Mouse (Mus musculus): Measurements from ENCODE around the gene Gm17660. TPM values are rescaled to one million over a fixed set of nuclear protein-coding genes. Genes with fewer than 3 reads are reported as not detected.

Gm17660 gene
- total and polyA plus RNA-seq, 2 experiments from 2014 or later, result 1.1 TPM; not detected in 1

- H3K4me2 ChIP-seq (ENCODE audit: low read depth, low read length, poor library complexity, severe bottlenecking), result no peak overlapping the region
- peak; percentile 49 for DNase-seq (ENCODE audit: low spot score)
- H3K36me3 ChIP-seq (ENCODE audit: insufficient read depth, low read length), result no peaks in the 10 kb centered on the region
- no peak for ATAC-seq (ENCODE audit: low FRiP score)
- no peak overlapping the region for H3K4me3 ChIP-seq (ENCODE audit: low read depth, low read length)
- no peaks in the 10 kb centered on the region; the same call in 1 of the 2 replicates for H3K4me1 ChIP-seq (ENCODE audit: insufficient read depth, low read length)
- H3K27ac ChIP-seq (ENCODE audit: low read depth, low read length), result no peak overlapping the region
- H3K9ac ChIP-seq (replicated peaks; ENCODE audit: low read length, poor library complexity, severe bottlenecking), result no peak overlapping the region
- H3K9me3 ChIP-seq (ENCODE audit: low read length), result no peaks in the 10 kb centered on the region
- 28% methylated on average over 12 of the region's 12 CpGs for WGBS
- no peaks in the 10 kb centered on the region for H3K27me3 ChIP-seq (ENCODE audit: insufficient read depth, low read length)
- peak; percentile 85 for TF ChIP-seq CTCF (IDR thresholded peaks at IDR 0.05)
Observed at GRCm38 (mm10) chr5:104074388-104074787, 3.0 kb downstream of the Gm17660 start.

GRCm38 (mm10) chr5:104073602-104074001 is 3.8 kb downstream of the Gm17660 start:
- Histone ChIP-seq H3K4me3 (ENCODE audit: low read depth, low read length) (no peak overlapping the region), H3K27ac (ENCODE audit: low read depth, low read length) (no peak overlapping the region), H3K36me3 (ENCODE audit: insufficient read depth, low read length) (no peaks in the 10 kb centered on the region), H3K9me3 (ENCODE audit: low read length) (no peaks in the 10 kb centered on the region), H3K27me3 (ENCODE audit: insufficient read depth, low read length) (no peaks in the 10 kb centered on the region), H3K4me2 (ENCODE audit: low read depth, low read length, poor library complexity, severe bottlenecking) (no peak overlapping the region), H3K9ac (replicated peaks; ENCODE audit: low read length, poor library complexity, severe bottlenecking) (no peak overlapping the region), H3K4me1 (ENCODE audit: insufficient read depth, low read length) (no peaks in the 10 kb centered on the region; the same call in 1 of the 2 replicates)
- ATAC-seq (ENCODE audit: low FRiP score) (peak; percentile 88), DNase-seq (ENCODE audit: low spot score) (no peak)
- no peak for TF ChIP-seq CTCF (IDR thresholded peaks at IDR 0.05)
- 82% methylated on average over 5 of the region's 5 CpGs for WGBS

- peak; percentile 77 for DNase-seq (ENCODE audit: low spot score)
- Histone ChIP-seq H3K27me3 (ENCODE audit: insufficient read depth, low read length) (no peaks in the 10 kb centered on the region), H3K4me1 (ENCODE audit: insufficient read depth, low read length) (no peaks in the 10 kb centered on the region; the same call in 1 of the 2 replicates), H3K9me3 (ENCODE audit: low read length) (no peaks in the 10 kb centered on the region), H3K4me2 (ENCODE audit: low read depth, low read length, poor library complexity, severe bottlenecking) (no peak overlapping the region), H3K9ac (replicated peaks; ENCODE audit: low read length, poor library complexity, severe bottlenecking) (no peak overlapping the region), H3K36me3 (ENCODE audit: insufficient read depth, low read length) (no peaks in the 10 kb centered on the region), H3K27ac (ENCODE audit: low read depth, low read length) (peak overlapping the region; percentile 63; the same call in 1 of the 2 replicates), H3K4me3 (ENCODE audit: low read depth, low read length) (no peak overlapping the region)
- TF ChIP-seq CTCF (IDR thresholded peaks at IDR 0.05), result no peak
- WGBS, result 8% methylated on average over 6 of the region's 8 CpGs
- peak; percentile 92 for ATAC-seq (ENCODE audit: low FRiP score)
Observed at GRCm38 (mm10) chr5:104072272-104072886, 5.0 kb downstream of the Gm17660 start.

- Histone ChIP-seq H3K4me1 (ENCODE audit: insufficient read depth, low read length) (no peaks in the 10 kb centered on the region; the same call in 1 of the 2 replicates), H3K9ac (replicated peaks; ENCODE audit: low read length, poor library complexity, severe bottlenecking) (no peak overlapping the region), H3K27me3 (ENCODE audit: insufficient read depth, low read length) (no peaks in the 10 kb centered on the region), H3K4me2 (ENCODE audit: low read depth, low read length, poor library complexity, severe bottlenecking) (no peak overlapping the region), H3K27ac (ENCODE audit: low read depth, low read length) (no peak overlapping the region), H3K36me3 (ENCODE audit: insufficient read depth, low read length) (no peaks in the 10 kb centered on the region), H3K4me3 (ENCODE audit: low read depth, low read length) (no peak overlapping the region), H3K9me3 (ENCODE audit: low read length) (no peaks in the 10 kb centered on the region)
- no peak for DNase-seq (ENCODE audit: low spot score)
- no peak for ATAC-seq (ENCODE audit: low FRiP score)
- TF ChIP-seq CTCF (IDR thresholded peaks at IDR 0.05), result no peak
- 53% methylated on average over 4 of the region's 4 CpGs for WGBS
Observed at GRCm38 (mm10) chr5:104071048-104071447, 6.4 kb downstream of the Gm17660 start.

- Histone ChIP-seq H3K9me3 (ENCODE audit: low read length) (no peaks in the 10 kb centered on the region), H3K4me2 (ENCODE audit: low read depth, low read length, poor library complexity, severe bottlenecking) (no peak overlapping the region), H3K36me3 (ENCODE audit: insufficient read depth, low read length) (0 out of 2 replicates have a peak, but pooled peaks cover 3% of the 10 kb centered on the region), H3K4me1 (ENCODE audit: insufficient read depth, low read length) (no peaks in the 10 kb centered on the region; the same call in 1 of the 2 replicates), H3K27ac (ENCODE audit: low read depth, low read length) (no peak overlapping the region), H3K9ac (replicated peaks; ENCODE audit: low read length, poor library complexity, severe bottlenecking) (no peak overlapping the region), H3K4me3 (ENCODE audit: low read depth, low read length) (no peak overlapping the region), H3K27me3 (ENCODE audit: insufficient read depth, low read length) (no peaks in the 10 kb centered on the region)
- no peak for ATAC-seq (ENCODE audit: low FRiP score)
- DNase-seq (ENCODE audit: low spot score), result peak; percentile 37
- peak; percentile 76 for TF ChIP-seq CTCF (IDR thresholded peaks at IDR 0.05)
- 91% methylated on average over 7 of the region's 7 CpGs for WGBS
Observed at GRCm38 (mm10) chr5:104068751-104069150, 8.7 kb downstream of the Gm17660 start.

GRCm38 (mm10) chr5:104062773-104063551 is 14.4 kb downstream of the Gm17660 start:
- 86% methylated on average over 11 of the region's 11 CpGs for WGBS
- ATAC-seq (ENCODE audit: low FRiP score), result no peak
- TF ChIP-seq CTCF (IDR thresholded peaks at IDR 0.05), result no peak
- Histone ChIP-seq H3K4me2 (ENCODE audit: low read depth, low read length, poor library complexity, severe bottlenecking) (no peak overlapping the region), H3K27ac (ENCODE audit: low read depth, low read length) (no peak overlapping the region), H3K9ac (replicated peaks; ENCODE audit: low read length, poor library complexity, severe bottlenecking) (no peak overlapping the region), H3K9me3 (ENCODE audit: low read length) (no peaks in the 10 kb centered on the region), H3K36me3 (ENCODE audit: insufficient read depth, low read length) (peaks cover 17% of the 10 kb centered on the region), H3K27me3 (ENCODE audit: insufficient read depth, low read length) (no peaks in the 10 kb centered on the region), H3K4me3 (ENCODE audit: low read depth, low read length) (no peak overlapping the region), H3K4me1 (ENCODE audit: insufficient read depth, low read length) (no peaks in the 10 kb centered on the region)
- DNase-seq (ENCODE audit: low spot score), result no peak
